Mouse (Mus musculus) liver, adult 2 months (tissue): ENCODE measurements around the gene Tnni3k.

Experiments
- CTCF ChIP-seq: fragments of 200-500 bp; IDR thresholded peaks from 2 replicates; pipeline ENCODE4 v1.5.1; 2011; ENCODE audit warnings: low read depth, low read length, control low read depth
- POLR2A ChIP-seq: fragments of 200-500 bp; IDR thresholded peaks from 2 replicates; pipeline ENCODE4 v1.6.1; 2011; ENCODE audit warnings: low read length, control low read depth; ENCODE audit not compliant: insufficient read depth; ENCODE audit errors: extremely low read depth

GRCm38 (mm10) chr3:154881428-154881986, 173.7 kb downstream of the Tnni3k start:
- TF ChIP-seq CTCF (no peak), POLR2A (no peak)
